Mouse (Mus musculus) left cerebral cortex, adult 2 months (tissue): ENCODE data around the gene Syt13. TPM values are rescaled to one million over a fixed set of nuclear protein-coding genes. Genes with fewer than 3 reads are reported as not detected.

Experiments used
- DNase-seq, 2 experiments: peaks; one replicate each; pipeline ENCODE4 v3.0.0; 2021 to 2022; ENCODE audit warnings: low spot score in 2 of 2, mixed read lengths in 1 of 2; ENCODE audit errors: extremely low spot score in 1 of 2
- H3K27ac ChIP-seq: fragments of 200-600 bp; 2 replicates; pipeline ENCODE4 v1.8.1; 2022
- H3K4me3 ChIP-seq: fragments of 200-600 bp; 2 replicates; pipeline ENCODE4 v1.8.1; 2022
- CTCF ChIP-seq: fragments of 200-600 bp; IDR thresholded peaks from 2 replicates; pipeline ENCODE4 v1.8.1; 2022; ENCODE audit warnings: antibody characterized with exemption, mild to moderate bottlenecking, moderate library complexity
- intact Hi-C: fragments of 180-260 bp; cut with DNase I; formaldehyde crosslinking; loops from one replicate; pipeline ENCODE4 v1.15.1; 2025
- total RNA-seq, 2 experiments: library from RNA; stranded (reverse); gene quantifications; 2 replicates each; pipeline ENCODE4 v1.2.3; 2021

The Syt13 gene
- total RNA-seq, 2 experiments from 2014 or later = 190 to 210 TPM

GRCm38 (mm10) chr2:92931061-92931460, 16.2 kb downstream of the Syt13 start:
- TF ChIP-seq CTCF = no peak
- Histone ChIP-seq H3K4me3 (no peak overlapping the region), H3K27ac (no peak overlapping the region)
- intact Hi-C loops = no loop called here
- DNase-seq = no peak

- Histone ChIP-seq H3K27ac (peak overlapping the region; percentile 83), H3K4me3 (no peak overlapping the region)
- DNase-seq = no peak
- no peak for TF ChIP-seq CTCF
- intact Hi-C loops = no loop called here
Observed at GRCm38 (mm10) chr2:92933379-92933778, 18.5 kb downstream of the Syt13 start.

GRCm38 (mm10) chr2:92934312-92934982, 19.5 kb downstream of the Syt13 start:
- H3K4me3 ChIP-seq = no peak overlapping the region; the same call in 1 of the 2 replicates
- no peak for TF ChIP-seq CTCF
- intact Hi-C loops = loop anchor here (2.0 kb wide), 1 partner anchor 18 kb away; no protein-coding TSS in a partner anchor
- peak overlapping the region; percentile 84 for H3K27ac ChIP-seq
- peak; percentile 64 to 77 for DNase-seq

GRCm38 (mm10) chr2:92935483-92935882, 20.6 kb downstream of the Syt13 start:
- TF ChIP-seq CTCF = no peak
- no peak overlapping the region for H3K4me3 ChIP-seq
- DNase-seq = no peak
- intact Hi-C loops = loop anchor here (2.0 kb wide), 1 partner anchor 19 kb away; no protein-coding TSS in a partner anchor
- H3K27ac ChIP-seq = peak overlapping the region; percentile 89

GRCm38 (mm10) chr2:92938063-92938462, 23.2 kb downstream of the Syt13 start:
- peak overlapping the region; percentile 34; the same call in 1 of the 2 replicates for H3K27ac ChIP-seq
- intact Hi-C loops = no loop called here
- no peak for DNase-seq

GRCm38 (mm10) chr2:92938827-92939226, 23.9 kb downstream of the Syt13 start:
- DNase-seq = no peak
- H3K4me3 ChIP-seq = no peak overlapping the region
- no peak for TF ChIP-seq CTCF
- intact Hi-C loops = no loop called here
- peak overlapping the region; percentile 93 for H3K27ac ChIP-seq

More at GRCm38 (mm10) chr2:92938063-92938462, 23.2 kb downstream of the Syt13 start:
- H3K4me3 ChIP-seq = no peak overlapping the region
- TF ChIP-seq CTCF = no peak

- peak overlapping the region; percentile 93 for H3K27ac ChIP-seq
- intact Hi-C loops = no loop called here
- no peak for DNase-seq
Observed at GRCm38 (mm10) chr2:92940963-92941362, 26.1 kb downstream of the Syt13 start.

GRCm38 (mm10) chr2:92941463-92941862, 26.6 kb downstream of the Syt13 start:
- no peak for DNase-seq
- Histone ChIP-seq H3K27ac (peak overlapping the region; percentile 93), H3K4me3 (no peak overlapping the region)
- intact Hi-C loops = no loop called here
- no peak for TF ChIP-seq CTCF

More at GRCm38 (mm10) chr2:92940963-92941362, 26.1 kb downstream of the Syt13 start:
- H3K4me3 ChIP-seq = no peak overlapping the region
- TF ChIP-seq CTCF = no peak

- no peak overlapping the region for H3K27ac ChIP-seq
- DNase-seq = no peak
- intact Hi-C loops = no loop called here
- no peak overlapping the region for H3K4me3 ChIP-seq
- no peak for TF ChIP-seq CTCF
Observed at GRCm38 (mm10) chr2:92943406-92943805, 28.5 kb downstream of the Syt13 start.

- intact Hi-C loops = no loop called here
- H3K27ac ChIP-seq = no peak overlapping the region
- H3K4me3 ChIP-seq = no peak overlapping the region
- TF ChIP-seq CTCF = no peak
- no peak for DNase-seq
Observed at GRCm38 (mm10) chr2:92944356-92944755, 29.5 kb downstream of the Syt13 start.

GRCm38 (mm10) chr2:92945125-92945746, 30.3 kb downstream of the Syt13 start:
- DNase-seq = no peak
- intact Hi-C loops = no loop called here
- H3K27ac ChIP-seq = no peak overlapping the region; the same call in 1 of the 2 replicates
- H3K4me3 ChIP-seq = no peak overlapping the region
- TF ChIP-seq CTCF = no peak

- DNase-seq = no peak
- Histone ChIP-seq H3K4me3 (no peak overlapping the region), H3K27ac (peak overlapping the region; percentile 11)
- intact Hi-C loops = no loop called here
- peak; percentile 20 for TF ChIP-seq CTCF
Observed at GRCm38 (mm10) chr2:92945824-92946598, 31.1 kb downstream of the Syt13 start.
